Mouse (Mus musculus): ENCODE measurements around the gene Cd59b. TPM values are rescaled to one million over a fixed set of nuclear protein-coding genes. Genes with fewer than 3 reads are reported as not detected.

Cd59b gene
- total and polyA plus RNA-seq, 3 experiments, result 0.38 TPM; not detected in 2

DNA sequence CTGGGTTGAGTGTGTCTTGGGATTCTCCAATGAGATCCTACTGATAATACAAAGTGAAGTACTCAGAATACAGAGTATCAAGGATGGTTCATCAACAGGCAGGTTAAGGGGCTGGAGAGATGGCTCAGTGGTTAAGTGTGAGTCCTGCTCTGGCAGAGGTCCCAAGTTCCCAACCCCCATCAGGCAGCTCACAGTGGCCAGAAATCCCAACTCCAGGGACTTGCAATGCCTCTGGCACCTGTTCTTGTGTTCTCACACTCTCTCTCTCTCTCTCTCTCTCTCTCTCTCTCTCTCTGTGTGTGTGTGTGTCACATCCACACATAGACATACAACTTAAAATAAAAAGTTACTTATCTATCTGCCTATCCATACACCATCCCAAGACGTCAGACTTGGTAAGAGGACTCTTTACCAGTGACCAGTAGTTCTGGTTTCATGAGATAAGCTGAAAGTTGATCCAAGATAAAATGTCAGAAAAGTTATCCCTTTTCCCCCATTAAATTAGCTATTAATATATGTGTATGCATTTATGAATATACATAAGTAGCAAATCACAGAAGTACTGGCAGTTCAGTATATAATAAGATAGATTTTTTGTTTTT is 25.1 kb upstream of the Cd59b start:
- no peak overlapping the region for H3K27ac ChIP-seq (ENCODE audit: control insufficient read depth, low read depth, low read length)
- no peak overlapping the region for H3K9ac ChIP-seq (ENCODE audit: control insufficient read depth, low read depth, low read length, poor library complexity, severe bottlenecking)
- H3K79me2 ChIP-seq (ENCODE audit: control insufficient read depth, insufficient read depth, low read length, poor library complexity), result no peaks in the 10 kb centered on the region
- TF ChIP-seq TCF12 (IDR thresholded peaks at IDR 0.05; ENCODE audit: low read depth, low read length), result 0 out of 2 replicates have a peak, but pooled peaks have one; percentile 26
- TF ChIP-seq GABPA (IDR thresholded peaks at IDR 0.05; ENCODE audit: low read depth, low read length), result no peak
- TF ChIP-seq EP300 (IDR thresholded peaks at IDR 0.05; ENCODE audit: low read depth in 1 of 2, low read length in 2 of 2), result peak in 1 of 2 experiments; percentile 54; a peak in 2 of 4 replicates
- no peak for DNase-seq (ENCODE audit: low read depth, low spot score)
- no peak overlapping the region for H3K4me3 ChIP-seq (ENCODE audit: control insufficient read depth in 1 of 2, insufficient read depth in 1 of 2, low read depth in 2 of 2, low read length in 2 of 2)
- H3K27me3 ChIP-seq (ENCODE audit: control insufficient read depth in 1 of 2, insufficient read depth in 2 of 2, low read length in 2 of 2), result no peaks in the 10 kb centered on the region
- no peaks in the 10 kb centered on the region; a peak in 1 of 4 replicates for H3K4me1 ChIP-seq (ENCODE audit: control insufficient read depth in 1 of 2, insufficient read depth in 2 of 2, low read length in 2 of 2)
- H3K9me3 ChIP-seq (replicated peaks; ENCODE audit: insufficient read depth, low read length), result no peaks in the 10 kb centered on the region
- peaks cover 5 to 27% of the 10 kb centered on the region in 2 experiments for H3K36me3 ChIP-seq (ENCODE audit: control insufficient read depth in 1 of 2, insufficient read depth in 2 of 2, low read length in 2 of 2)

- no peak overlapping the region for H3K9ac ChIP-seq (ENCODE audit: control insufficient read depth, low read depth, low read length, poor library complexity, severe bottlenecking)
- no peak overlapping the region for H3K4me3 ChIP-seq (ENCODE audit: control insufficient read depth in 1 of 2, insufficient read depth in 1 of 2, low read depth in 2 of 2, low read length in 2 of 2)
- H3K4me1 ChIP-seq (ENCODE audit: control insufficient read depth in 1 of 2, insufficient read depth in 2 of 2, low read length in 2 of 2), result no peaks in the 10 kb centered on the region
- no peaks in the 10 kb centered on the region for H3K9me3 ChIP-seq (replicated peaks; ENCODE audit: insufficient read depth, low read length)
- DNase-seq (ENCODE audit: low read depth, low spot score), result no peak
- H3K27ac ChIP-seq (ENCODE audit: control insufficient read depth, low read depth, low read length), result no peak overlapping the region
- TF ChIP-seq POLR2A (IDR thresholded peaks at IDR 0.05; ENCODE audit: control insufficient read depth in 1 of 2, insufficient read depth in 1 of 2, low read depth in 1 of 2, low read length in 2 of 2, poor library complexity in 1 of 2), result no peak
- no peak for TF ChIP-seq NRF1 (IDR thresholded peaks at IDR 0.05; ENCODE audit: insufficient read depth, low read depth, low read length, poor library complexity, severe bottlenecking)
- TF ChIP-seq ETS1 (IDR thresholded peaks at IDR 0.05; ENCODE audit: low read depth, low read length), result no peak
- TF ChIP-seq RCOR1 (IDR thresholded peaks at IDR 0.05; ENCODE audit: low read depth, low read length), result no peak
- TF ChIP-seq MEF2A (IDR thresholded peaks at IDR 0.05; ENCODE audit: extremely low read depth, insufficient replicate concordance, low read depth, low read length, poor library complexity, severe bottlenecking), result no peak
- TF ChIP-seq UBTF (IDR thresholded peaks at IDR 0.05; ENCODE audit: borderline replicate concordance, insufficient read depth, low read depth, low read length), result no peak
- no peak for TF ChIP-seq ELF1 (IDR thresholded peaks at IDR 0.05; ENCODE audit: low read depth, low read length)
- TF ChIP-seq ZMIZ1 (IDR thresholded peaks at IDR 0.05; ENCODE audit: low read depth, low read length), result no peak
- no peak for TF ChIP-seq MYC (IDR thresholded peaks at IDR 0.05; ENCODE audit: low read depth, low read length)
- TF ChIP-seq SMC3 (IDR thresholded peaks at IDR 0.05; ENCODE audit: low read depth, low read length), result no peak
- TF ChIP-seq NELFE (IDR thresholded peaks at IDR 0.05; ENCODE audit: low read depth, low read length), result no peak
- TF ChIP-seq GABPA (IDR thresholded peaks at IDR 0.05; ENCODE audit: low read depth, low read length), result no peak
- no peak for TF ChIP-seq CHD2 (IDR thresholded peaks at IDR 0.05; ENCODE audit: low read length)
- no peak for TF ChIP-seq CHD1 (IDR thresholded peaks at IDR 0.05; ENCODE audit: low read depth, low read length)
- no peak for TF ChIP-seq SIN3A (IDR thresholded peaks at IDR 0.05; ENCODE audit: low read length)
- no peaks in the 10 kb centered on the region for H3K79me2 ChIP-seq (ENCODE audit: control insufficient read depth, insufficient read depth, low read length, poor library complexity)
- H3K36me3 ChIP-seq (ENCODE audit: control insufficient read depth in 1 of 2, insufficient read depth in 2 of 2, low read length in 2 of 2), result peaks cover 2 to 12% of the 10 kb centered on the region in 2 experiments; a peak in 3 of 4 replicates
- H3K27me3 ChIP-seq (ENCODE audit: control insufficient read depth in 1 of 2, insufficient read depth in 2 of 2, low read length in 2 of 2), result no peaks in the 10 kb centered on the region
These were observed 11.3 kb upstream of the Cd59b start for GRCm38 (mm10) chr2:104058381-104058780.

All from MEL (cell line).